Mouse (Mus musculus) liver, embryonic 15.5 days (tissue): ENCODE results near the gene Zdhhc18. TPM values are rescaled to one million over a fixed set of nuclear protein-coding genes. Genes with fewer than 3 reads are reported as not detected.

ENCODE experiments used
- ATAC-seq: fragments of 200-750 bp; cut with Nextera tagmentation; 2 replicates; pipeline ENCODE4 v1.8.0; 2017; ENCODE audit warnings: moderate number of reproducible peaks, mild to moderate bottlenecking, moderate library complexity; ENCODE audit not compliant: insufficient read depth
- H3K27ac ChIP-seq: fragments of 300-500 bp; sonication (generic); replicated peaks from 2 replicates; pipeline ENCODE4 v1.5.1; 2015; ENCODE audit warnings: mild to moderate bottlenecking, inconsistent platforms
- H3K27me3 ChIP-seq: fragments of 300-500 bp; sonication (generic); 2 replicates; pipeline ENCODE4 v1.6.1; 2015; ENCODE audit warnings: mild to moderate bottlenecking, inconsistent platforms
- H3K36me3 ChIP-seq: fragments of 300-500 bp; sonication (generic); replicated peaks from 2 replicates; pipeline ENCODE4 v1.6.1; 2015; ENCODE audit warnings: moderate library complexity, mild to moderate bottlenecking, inconsistent platforms
- H3K4me1 ChIP-seq: fragments of 300-500 bp; sonication (generic); replicated peaks from 2 replicates; pipeline ENCODE4 v1.6.1; 2015; ENCODE audit warnings: inconsistent platforms
- H3K4me2 ChIP-seq: fragments of 300-500 bp; sonication (generic); 2 replicates; pipeline ENCODE4 v1.6.1; 2015; ENCODE audit warnings: moderate library complexity, mild to moderate bottlenecking, inconsistent platforms
- H3K4me3 ChIP-seq: fragments of 300-500 bp; sonication (generic); replicated peaks from 2 replicates; pipeline ENCODE4 v1.5.1; 2015; ENCODE audit warnings: mild to moderate bottlenecking, inconsistent platforms
- H3K9ac ChIP-seq: fragments of 300-500 bp; sonication (generic); 2 replicates; pipeline ENCODE4 v1.6.1; 2015; ENCODE audit warnings: moderate library complexity, mild to moderate bottlenecking, inconsistent platforms
- H3K9me3 ChIP-seq: fragments of 300-500 bp; sonication (generic); replicated peaks from 2 replicates; pipeline ENCODE4 v1.6.1; 2016; ENCODE audit warnings: inconsistent platforms
- WGBS: fragments of 180-500 bp; shearing (Covaris S2); methylation state at CpG from one replicate; pipeline ENCODE4 v1.1.7; 2015; ENCODE audit warnings: mixed read lengths; ENCODE audit not compliant: insufficient replicate concordance; 5-methylcytosine and 5-hydroxymethylcytosine counted together
- polyA plus RNA-seq: library from polyadenylated mRNA; unstranded; fragments of >200 nt; fragmentation: Nextera tagmentation; extraction: Ambion mirVana; gene quantifications from 2 replicates; pipeline ENCODE4 v1.2.1, GENCODE M21; 2015

Gene Zdhhc18
- polyA plus RNA-seq, 1 experiment from 2014 or later = 1.2 TPM

- no peak overlapping the region for H3K4me2 ChIP-seq
- H3K4me1 ChIP-seq = peaks cover 60% of the 10 kb centered on the region
- no peaks in the 10 kb centered on the region for H3K9me3 ChIP-seq
- 46% methylated on average over 2 of the region's 2 CpGs for WGBS
- no peak overlapping the region for H3K4me3 ChIP-seq
- peaks cover 12% of the 10 kb centered on the region; the same call in 1 of the 2 replicates for H3K36me3 ChIP-seq
- no peak for ATAC-seq
- H3K27me3 ChIP-seq = no peaks in the 10 kb centered on the region
- H3K27ac ChIP-seq = no peak overlapping the region
- H3K9ac ChIP-seq = no peak overlapping the region
These were observed 21.4 kb downstream of the Zdhhc18 start for GRCm38 (mm10) chr4:133628517-133628916.

- H3K36me3 ChIP-seq = peaks cover 12% of the 10 kb centered on the region; the same call in 1 of the 2 replicates
- no peak overlapping the region for H3K27ac ChIP-seq
- no peaks in the 10 kb centered on the region for H3K9me3 ChIP-seq
- no peak overlapping the region for H3K4me3 ChIP-seq
- no peak overlapping the region for H3K4me2 ChIP-seq
- H3K27me3 ChIP-seq = no peaks in the 10 kb centered on the region
- no peak overlapping the region for H3K9ac ChIP-seq
- 87% methylated on average over 14 of the region's 14 CpGs for WGBS
- ATAC-seq = no peak
- peaks cover 55% of the 10 kb centered on the region for H3K4me1 ChIP-seq
These were observed 22.9 kb downstream of the Zdhhc18 start for GRCm38 (mm10) chr4:133627039-133627438.

GRCm38 (mm10) chr4:133626621-133627020 lies 23.3 kb downstream of the Zdhhc18 start:
- no peak overlapping the region for H3K4me3 ChIP-seq
- H3K9ac ChIP-seq = no peak overlapping the region
- H3K4me2 ChIP-seq = no peak overlapping the region
- H3K9me3 ChIP-seq = no peaks in the 10 kb centered on the region
- H3K27me3 ChIP-seq = no peaks in the 10 kb centered on the region
- H3K27ac ChIP-seq = peak overlapping the region; percentile 46; the same call in 1 of the 2 replicates
- peaks cover 54% of the 10 kb centered on the region for H3K4me1 ChIP-seq
- ATAC-seq = no peak
- WGBS = 81% methylated on average over 9 of the region's 9 CpGs
- peaks cover 12% of the 10 kb centered on the region; the same call in 1 of the 2 replicates for H3K36me3 ChIP-seq

GRCm38 (mm10) chr4:133626221-133626620 lies 23.7 kb downstream of the Zdhhc18 start:
- ATAC-seq = no peak
- Histone ChIP-seq H3K9me3 (no peaks in the 10 kb centered on the region), H3K9ac (no peak overlapping the region), H3K4me2 (peak overlapping the region; percentile 21; the same call in 1 of the 2 replicates), H3K36me3 (peaks cover 13% of the 10 kb centered on the region; the same call in 1 of the 2 replicates), H3K27me3 (no peaks in the 10 kb centered on the region), H3K4me3 (no peak overlapping the region), H3K27ac (peak overlapping the region; percentile 46), H3K4me1 (peaks cover 51% of the 10 kb centered on the region)
- WGBS = 43% methylated on average over 5 of the region's 5 CpGs

- ATAC-seq = peak; percentile 45; the same call in 1 of the 2 replicates
- Histone ChIP-seq H3K4me2 (peak overlapping the region; percentile 21; the same call in 1 of the 2 replicates), H3K9ac (no peak overlapping the region), H3K4me3 (no peak overlapping the region), H3K9me3 (no peaks in the 10 kb centered on the region), H3K4me1 (peaks cover 51% of the 10 kb centered on the region), H3K27me3 (no peaks in the 10 kb centered on the region), H3K27ac (peak overlapping the region; percentile 46), H3K36me3 (peaks cover 17% of the 10 kb centered on the region; the same call in 1 of the 2 replicates)
- WGBS = 25% methylated on average over 11 of the region's 11 CpGs
These were observed 24.3 kb downstream of the Zdhhc18 start for GRCm38 (mm10) chr4:133625621-133626071.

- H3K36me3 ChIP-seq = peaks cover 17% of the 10 kb centered on the region; the same call in 1 of the 2 replicates
- 32% methylated on average over 7 of the region's 7 CpGs for whole genome bisulfite sequencing
- peak overlapping the region; percentile 21; the same call in 1 of the 2 replicates for H3K4me2 ChIP-seq
- peak overlapping the region; percentile 46 for H3K27ac ChIP-seq
- no peak overlapping the region for H3K4me3 ChIP-seq
- H3K27me3 ChIP-seq = no peaks in the 10 kb centered on the region
- no peaks in the 10 kb centered on the region for H3K9me3 ChIP-seq
- peak; percentile 70 for ATAC-seq
- peaks cover 59% of the 10 kb centered on the region for H3K4me1 ChIP-seq
- no peak overlapping the region for H3K9ac ChIP-seq
These were observed 25.1 kb downstream of the Zdhhc18 start for GRCm38 (mm10) chr4:133624830-133625229.

- H3K4me1 ChIP-seq = peaks cover 63% of the 10 kb centered on the region
- H3K9me3 ChIP-seq = no peaks in the 10 kb centered on the region
- no peak for ATAC-seq
These were observed 27.7 kb downstream of the Zdhhc18 start for GRCm38 (mm10) chr4:133622161-133622695.

GRCm38 (mm10) chr4:133620668-133621067 lies 29.3 kb downstream of the Zdhhc18 start:
- Histone ChIP-seq H3K4me3 (no peak overlapping the region), H3K36me3 (0 out of 2 replicates have a peak, but pooled peaks cover 12% of the 10 kb centered on the region), H3K4me1 (peaks cover 49% of the 10 kb centered on the region), H3K27ac (0 out of 2 replicates have a peak overlapping the region, but pooled peaks have one; percentile 14), H3K9ac (no peak overlapping the region), H3K4me2 (no peak overlapping the region), H3K9me3 (no peaks in the 10 kb centered on the region), H3K27me3 (no peaks in the 10 kb centered on the region)
- ATAC-seq = no peak
- 69% methylated on average over 8 of the region's 8 CpGs for WGBS

More at GRCm38 (mm10) chr4:133622161-133622695, 27.7 kb downstream of the Zdhhc18 start:
- Histone ChIP-seq H3K4me3 (no peak overlapping the region), H3K27me3 (no peaks in the 10 kb centered on the region), H3K27ac (no peak overlapping the region), H3K9ac (no peak overlapping the region), H3K36me3 (peaks cover 17% of the 10 kb centered on the region; the same call in 1 of the 2 replicates), H3K4me2 (no peak overlapping the region)
- 48% methylated on average over 11 of the region's 11 CpGs for WGBS

- Histone ChIP-seq H3K9me3 (no peaks in the 10 kb centered on the region), H3K27ac (no peak overlapping the region), H3K4me1 (peaks cover 43% of the 10 kb centered on the region), H3K4me2 (no peak overlapping the region), H3K27me3 (no peaks in the 10 kb centered on the region), H3K9ac (no peak overlapping the region), H3K4me3 (no peak overlapping the region), H3K36me3 (0 out of 2 replicates have a peak, but pooled peaks cover 12% of the 10 kb centered on the region)
- no peak for ATAC-seq
- 43% methylated on average over 4 of the region's 4 CpGs for WGBS
These were observed 30.3 kb downstream of the Zdhhc18 start for GRCm38 (mm10) chr4:133619473-133620136.

GRCm38 (mm10) chr4:133617936-133618335 lies 32.0 kb downstream of the Zdhhc18 start:
- H3K36me3 ChIP-seq = peaks cover 12% of the 10 kb centered on the region
- H3K4me1 ChIP-seq = peaks cover 32% of the 10 kb centered on the region
- no peak overlapping the region for H3K4me2 ChIP-seq
- no peaks in the 10 kb centered on the region for H3K27me3 ChIP-seq
- no peak overlapping the region for H3K9ac ChIP-seq
- WGBS = 83% methylated on average over 11 of the region's 11 CpGs
- H3K4me3 ChIP-seq = no peak overlapping the region
- H3K9me3 ChIP-seq = no peaks in the 10 kb centered on the region
- no peak overlapping the region for H3K27ac ChIP-seq
- ATAC-seq = no peak

- H3K9me3 ChIP-seq = no peaks in the 10 kb centered on the region
- H3K4me3 ChIP-seq = no peak overlapping the region
- no peak overlapping the region for H3K9ac ChIP-seq
- WGBS = 58% methylated on average over 10 of the region's 10 CpGs
- H3K4me1 ChIP-seq = peaks cover 28% of the 10 kb centered on the region
- H3K4me2 ChIP-seq = no peak overlapping the region
- peaks cover 22% of the 10 kb centered on the region for H3K36me3 ChIP-seq
- H3K27me3 ChIP-seq = no peaks in the 10 kb centered on the region
- ATAC-seq = no peak
- H3K27ac ChIP-seq = no peak overlapping the region
These were observed 34.5 kb downstream of the Zdhhc18 start for GRCm38 (mm10) chr4:133615416-133615815.
